Mouse (Mus musculus) midbrain, embryonic 14.5 days (tissue): ENCODE data around the gene Uaca. TPM values are rescaled to one million over a fixed set of nuclear protein-coding genes. Genes with fewer than 3 reads are reported as not detected.

Experiments used
- ATAC-seq: fragments of 200-750 bp; cut with Nextera tagmentation; 2 replicates; pipeline ENCODE4 v1.8.0; 2017; ENCODE audit warnings: moderate number of reproducible peaks, moderate library complexity; ENCODE audit not compliant: low FRiP score, low TSS enrichment
- DNase-seq: peaks from one replicate; pipeline ENCODE4 v3.0.0-alpha.2; 2015
- H3K27ac ChIP-seq: fragments of 300-500 bp; sonication (generic); replicated peaks from 2 replicates; pipeline ENCODE4 v1.5.1; 2014; ENCODE audit warnings: mild to moderate bottlenecking, low read depth, low read length, moderate library complexity
- H3K27me3 ChIP-seq: fragments of 300-500 bp; sonication (generic); 2 replicates; pipeline ENCODE4 v1.6.1; 2014; ENCODE audit warnings: low read length, control low read depth, mixed read lengths; ENCODE audit not compliant: control insufficient read depth, insufficient read depth
- H3K36me3 ChIP-seq: fragments of 300-500 bp; sonication (generic); 2 replicates; pipeline ENCODE4 v1.6.1; 2014; ENCODE audit warnings: low read length, control low read depth; ENCODE audit not compliant: control insufficient read depth, insufficient read depth
- H3K4me1 ChIP-seq: fragments of 300-500 bp; sonication (generic); 2 replicates; pipeline ENCODE4 v1.6.1; 2014; ENCODE audit warnings: mild to moderate bottlenecking, antibody characterized with exemption, low read length, control low read depth; ENCODE audit not compliant: control insufficient read depth, insufficient read depth
- H3K4me2 ChIP-seq: fragments of 300-500 bp; sonication (generic); 2 replicates; pipeline ENCODE4 v1.6.1; 2014; ENCODE audit warnings: mild to moderate bottlenecking, low read length, moderate library complexity
- H3K4me3 ChIP-seq: fragments of 300-500 bp; sonication (generic); replicated peaks from 2 replicates; pipeline ENCODE4 v1.5.1; 2014; ENCODE audit warnings: low read depth, low read length
- H3K9ac ChIP-seq: fragments of 300-500 bp; sonication (generic); replicated peaks from 2 replicates; pipeline ENCODE4 v1.6.1; 2014; ENCODE audit warnings: mild to moderate bottlenecking, low read length, moderate library complexity
- H3K9me3 ChIP-seq: fragments of 300-500 bp; sonication (generic); 2 replicates; pipeline ENCODE4 v1.6.1; 2016; ENCODE audit warnings: low read length, control low read depth, mixed read lengths; ENCODE audit not compliant: control insufficient read depth
- WGBS: fragments of 180-500 bp; shearing (Covaris S2); extraction: QIAGEN DNeasy Blood & Tissue Kit; methylation state at CpG from one replicate; pipeline ENCODE4 v1.1.7; 2014; 5-methylcytosine and 5-hydroxymethylcytosine counted together
- polyA plus RNA-seq: library from polyadenylated mRNA; unstranded; fragments of >200 nt; fragmentation: Nextera tagmentation; extraction: Ambion mirVana; gene quantifications from 2 replicates; pipeline ENCODE4 v1.2.1, GENCODE M21; 2014

The Uaca gene
- polyA plus RNA-seq, 1 experiment from 2014 or later, result 13.8 TPM

- no peaks in the 10 kb centered on the region for H3K36me3 ChIP-seq
- H3K4me2 ChIP-seq, result no peak overlapping the region
- no peak overlapping the region for H3K9ac ChIP-seq
- H3K4me3 ChIP-seq, result no peak overlapping the region
- DNase-seq (peak; percentile 64), ATAC-seq (no peak)
- no peak overlapping the region for H3K27ac ChIP-seq
- H3K9me3 ChIP-seq, result no peaks in the 10 kb centered on the region
- peaks cover 15% of the 10 kb centered on the region for H3K4me1 ChIP-seq
- 52% methylated on average over 13 of the region's 13 CpGs for WGBS
- H3K27me3 ChIP-seq, result no peaks in the 10 kb centered on the region
These were observed 79.1 kb downstream of the Uaca start for GRCm38 (mm10) chr9:60873257-60874054.

- ATAC-seq, result no peak
- peaks cover 20% of the 10 kb centered on the region for H3K4me1 ChIP-seq
These were observed 79.7 kb downstream of the Uaca start for GRCm38 (mm10) chr9:60874055-60874392.

GRCm38 (mm10) chr9:60876085-60876484, 81.7 kb downstream of the Uaca start:
- ATAC-seq, result no peak
- Histone ChIP-seq H3K9ac (no peak overlapping the region), H3K4me2 (no peak overlapping the region), H3K36me3 (no peaks in the 10 kb centered on the region), H3K9me3 (no peaks in the 10 kb centered on the region), H3K27me3 (no peaks in the 10 kb centered on the region), H3K4me3 (no peak overlapping the region), H3K27ac (no peak overlapping the region), H3K4me1 (peaks cover 17% of the 10 kb centered on the region)
- 32% methylated on average over 9 of the region's 9 CpGs for WGBS
- DNase-seq, result peak; percentile 55

More at GRCm38 (mm10) chr9:60874055-60874392, 79.7 kb downstream of the Uaca start:
- Histone ChIP-seq H3K27ac (no peak overlapping the region), H3K9me3 (no peaks in the 10 kb centered on the region), H3K4me2 (no peak overlapping the region), H3K36me3 (no peaks in the 10 kb centered on the region), H3K4me3 (no peak overlapping the region), H3K9ac (no peak overlapping the region), H3K27me3 (no peaks in the 10 kb centered on the region)
- WGBS, result 93% methylated on average over 8 of the region's 8 CpGs
- no peak for DNase-seq

GRCm38 (mm10) chr9:60876531-60876930, 82.2 kb downstream of the Uaca start:
- no peak overlapping the region for H3K4me2 ChIP-seq
- H3K4me1 ChIP-seq, result peaks cover 17% of the 10 kb centered on the region
- H3K27ac ChIP-seq, result no peak overlapping the region
- DNase-seq (peak; percentile 70), ATAC-seq (no peak)
- H3K9me3 ChIP-seq, result no peaks in the 10 kb centered on the region
- no peak overlapping the region for H3K4me3 ChIP-seq
- H3K27me3 ChIP-seq, result no peaks in the 10 kb centered on the region
- H3K9ac ChIP-seq, result no peak overlapping the region
- WGBS, result 29% methylated on average over 8 of the region's 8 CpGs
- H3K36me3 ChIP-seq, result no peaks in the 10 kb centered on the region

- H3K4me3 ChIP-seq, result no peak overlapping the region
- H3K36me3 ChIP-seq, result no peaks in the 10 kb centered on the region
- H3K9ac ChIP-seq, result no peak overlapping the region
- no peaks in the 10 kb centered on the region for H3K9me3 ChIP-seq
- DNase-seq, result peak; percentile 51
- ATAC-seq, result no peak
- H3K27me3 ChIP-seq, result no peaks in the 10 kb centered on the region
- WGBS, result 31% methylated on average over 8 of the region's 8 CpGs
- peaks cover 17% of the 10 kb centered on the region for H3K4me1 ChIP-seq
- H3K4me2 ChIP-seq, result no peak overlapping the region
- H3K27ac ChIP-seq, result peak overlapping the region; percentile 22; the same call in 1 of the 2 replicates
These were observed 83.8 kb downstream of the Uaca start for GRCm38 (mm10) chr9:60878051-60878557.

GRCm38 (mm10) chr9:60878630-60879029, 84.3 kb downstream of the Uaca start:
- Histone ChIP-seq H3K27ac (peak overlapping the region; percentile 22), H3K9ac (no peak overlapping the region)
- WGBS, result 57% methylated on average over 3 of the region's 3 CpGs

GRCm38 (mm10) chr9:60885148-60885547, 90.8 kb downstream of the Uaca start:
- Histone ChIP-seq H3K4me1 (peaks cover 27% of the 10 kb centered on the region), H3K4me3 (no peak overlapping the region), H3K36me3 (no peaks in the 10 kb centered on the region), H3K27me3 (peaks cover 4% of the 10 kb centered on the region; the same call in 1 of the 2 replicates), H3K27ac (0 out of 2 replicates have a peak overlapping the region, but pooled peaks have one; percentile 37), H3K9ac (no peak overlapping the region), H3K9me3 (no peaks in the 10 kb centered on the region), H3K4me2 (no peak overlapping the region)
- 13% methylated on average over 6 of the region's 6 CpGs for WGBS
- ATAC-seq (no peak), DNase-seq (peak; percentile 64)

More at GRCm38 (mm10) chr9:60878630-60879029, 84.3 kb downstream of the Uaca start:
- ATAC-seq (no peak), DNase-seq (no peak)
- H3K4me3 ChIP-seq, result no peak overlapping the region
- H3K4me1 ChIP-seq, result peaks cover 17% of the 10 kb centered on the region
- no peaks in the 10 kb centered on the region for H3K9me3 ChIP-seq
- H3K27me3 ChIP-seq, result no peaks in the 10 kb centered on the region
- no peaks in the 10 kb centered on the region for H3K36me3 ChIP-seq
- no peak overlapping the region for H3K4me2 ChIP-seq

GRCm38 (mm10) chr9:60886431-60887371, 92.4 kb downstream of the Uaca start:
- H3K27ac ChIP-seq, result peak overlapping the region; percentile 58
- peak overlapping the region; percentile 37 for H3K4me2 ChIP-seq
- no peaks in the 10 kb centered on the region for H3K9me3 ChIP-seq
- peaks cover 4% of the 10 kb centered on the region; the same call in 1 of the 2 replicates for H3K27me3 ChIP-seq
- peaks cover 27% of the 10 kb centered on the region for H3K4me1 ChIP-seq
- 5% methylated on average over 18 of the region's 18 CpGs for WGBS
- no peaks in the 10 kb centered on the region for H3K36me3 ChIP-seq
- peak; percentile 74 for DNase-seq
- peak; percentile 53; the same call in 1 of the 2 replicates for ATAC-seq
- 0 out of 2 replicates have a peak overlapping the region, but pooled peaks have one; percentile 12 for H3K9ac ChIP-seq
- H3K4me3 ChIP-seq, result no peak overlapping the region
